Mouse (Mus musculus) cerebellum, adult 18-20 months (tissue): ENCODE measurements around the gene Dmrt3.

Experiments
- DNase-seq, 2 experiments: peaks; one replicate each; pipeline ENCODE4 v3.0.0; 2021

The Dmrt3 gene

DNA sequence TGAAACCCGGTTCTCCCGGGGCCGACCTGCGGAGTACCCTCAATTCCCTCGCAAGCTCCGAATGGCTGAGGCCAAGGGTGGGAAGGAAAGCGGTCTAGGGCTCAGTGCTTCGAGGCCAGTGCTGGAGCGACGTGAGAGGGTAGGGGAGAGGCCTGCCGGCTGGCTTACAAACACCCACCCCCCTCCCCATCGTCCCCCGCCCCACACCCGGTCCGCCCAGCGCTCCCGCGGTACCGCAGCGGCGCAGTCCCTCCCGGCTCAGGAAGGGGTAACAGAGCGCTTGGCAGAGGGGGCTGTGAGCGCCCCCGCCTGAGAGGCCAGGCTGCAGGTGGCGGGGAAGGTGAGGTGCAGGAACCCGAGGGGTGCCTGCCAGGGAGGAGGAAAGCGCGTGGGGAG, at the start of gene Dmrt3:
Gene Dmrt3, plus strand, starts transcription at position 287 of the 396 bp plus-strand sequence.
- DNase-seq: no peak

DNA sequence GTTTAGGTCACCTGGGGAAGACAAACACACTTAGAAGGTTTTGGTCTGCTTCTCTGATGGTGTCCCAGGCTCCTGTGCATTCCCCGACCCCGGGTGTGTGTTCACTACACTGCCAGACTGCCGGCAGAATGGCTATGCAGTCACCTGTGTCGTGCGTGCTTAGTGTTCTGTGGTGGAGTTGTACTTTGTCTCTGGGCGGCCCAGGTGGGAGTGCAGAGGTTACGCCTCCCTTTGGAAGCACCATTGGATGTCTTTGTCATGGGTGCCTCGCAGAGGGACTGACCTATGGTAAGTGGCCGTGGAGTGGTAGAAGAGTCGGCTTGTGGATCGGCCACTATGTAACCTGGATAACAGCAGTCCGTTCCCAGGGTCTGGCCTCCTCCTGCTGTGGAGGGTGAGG, 45.7 kb upstream of the Dmrt3 start:
- DNase-seq: no peak

DNA sequence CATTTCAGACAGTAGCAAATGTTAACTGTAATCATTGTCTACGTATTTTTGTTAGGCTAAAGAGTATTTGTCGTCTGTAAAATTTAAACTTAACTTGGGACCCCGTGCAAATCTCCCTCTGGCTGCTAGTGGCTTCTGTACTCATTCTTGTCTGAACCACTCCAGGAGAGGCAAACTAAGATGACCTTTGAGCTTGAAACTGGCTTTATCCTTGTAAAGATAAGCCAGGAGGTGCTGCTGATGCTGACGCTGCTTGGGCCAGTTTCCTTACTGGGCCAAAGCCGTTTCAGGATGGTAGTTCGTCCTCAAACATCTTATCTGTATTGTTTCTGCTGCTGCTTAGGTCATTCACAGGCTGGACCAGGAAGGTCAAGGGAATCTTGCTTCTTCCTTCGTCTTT, 40.3 kb upstream of the Dmrt3 start:
- no peak for DNase-seq

DNA sequence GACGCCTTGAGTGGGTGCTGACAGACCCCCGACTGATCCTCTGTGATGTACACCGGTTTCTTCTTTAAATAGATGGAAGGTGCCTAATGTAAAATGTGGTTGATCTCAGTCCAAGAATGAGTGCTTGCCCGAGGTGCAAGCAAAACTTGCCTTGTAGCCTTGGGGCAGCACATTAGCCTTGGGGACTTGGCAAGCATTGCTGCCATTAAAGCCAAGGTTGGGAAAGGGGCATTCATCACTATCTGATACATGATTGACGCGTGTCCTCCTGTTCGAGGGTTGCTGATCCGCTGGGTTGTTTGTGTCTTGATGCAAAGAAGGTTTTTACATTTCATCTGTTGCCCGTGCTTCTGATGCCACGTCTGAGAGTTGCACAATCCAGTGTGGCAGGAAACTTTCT, 35.7 kb upstream of the Dmrt3 start:
- no peak for DNase-seq

DNA sequence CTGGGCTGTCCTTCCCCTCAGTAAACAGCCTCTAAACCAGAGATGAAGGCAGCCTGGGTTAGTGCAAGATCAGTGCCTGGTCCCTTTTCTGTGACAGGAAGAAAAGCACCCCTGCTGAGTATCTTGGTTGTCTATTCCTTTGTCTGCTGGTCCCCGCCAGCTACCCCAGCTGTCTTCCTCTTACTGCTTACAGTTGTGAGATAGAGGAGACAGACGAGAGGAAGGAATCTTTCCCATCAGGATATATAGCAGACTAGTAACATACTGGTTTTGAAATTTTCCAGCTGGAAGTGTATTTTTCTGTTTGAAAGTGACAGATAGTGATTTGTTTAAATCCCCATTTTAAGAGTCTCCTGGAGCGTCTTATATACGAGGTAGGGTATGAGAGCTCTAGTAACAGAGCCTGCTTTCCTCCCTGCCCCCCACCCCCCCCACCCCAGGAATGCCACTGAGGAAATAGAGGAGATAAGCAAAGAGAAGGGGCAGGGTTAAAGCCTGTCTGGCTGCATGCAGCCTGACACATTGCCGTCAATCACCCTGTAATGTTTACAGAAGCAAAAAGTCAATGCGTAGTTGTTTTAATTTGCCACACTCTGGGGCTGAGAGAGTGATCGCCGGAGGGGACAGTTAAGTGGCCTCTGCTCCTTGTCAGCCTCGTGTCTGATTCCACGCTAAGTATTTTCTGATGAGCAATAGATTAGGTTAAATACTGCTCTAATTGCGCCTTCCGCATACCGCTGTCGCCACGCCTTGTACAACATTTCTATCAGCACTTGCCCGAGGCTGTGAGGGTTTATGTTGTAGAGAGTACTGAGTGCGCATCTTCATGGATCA, 34.9 kb upstream of the Dmrt3 start:
- no peak for DNase-seq

DNA sequence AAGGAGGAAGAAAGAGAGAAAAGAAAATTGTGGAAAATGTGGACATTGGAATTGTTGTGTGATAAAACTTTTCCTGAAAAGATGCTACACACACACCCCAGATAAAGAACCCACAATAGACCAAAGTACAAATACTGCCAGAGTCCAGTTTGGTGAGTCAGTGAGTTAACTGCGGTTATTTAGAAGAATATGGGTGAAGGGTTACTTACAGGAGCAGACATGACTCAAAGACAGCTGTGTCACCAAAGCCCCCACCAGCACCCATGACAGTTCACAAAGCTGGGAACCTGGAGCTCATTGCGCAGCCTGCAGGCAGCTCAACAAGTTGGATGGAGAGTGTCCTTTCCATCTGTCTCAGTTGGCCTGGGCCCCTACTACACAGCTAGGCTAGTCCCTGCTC, 31.7 kb upstream of the Dmrt3 start:
- no peak for DNase-seq

DNA sequence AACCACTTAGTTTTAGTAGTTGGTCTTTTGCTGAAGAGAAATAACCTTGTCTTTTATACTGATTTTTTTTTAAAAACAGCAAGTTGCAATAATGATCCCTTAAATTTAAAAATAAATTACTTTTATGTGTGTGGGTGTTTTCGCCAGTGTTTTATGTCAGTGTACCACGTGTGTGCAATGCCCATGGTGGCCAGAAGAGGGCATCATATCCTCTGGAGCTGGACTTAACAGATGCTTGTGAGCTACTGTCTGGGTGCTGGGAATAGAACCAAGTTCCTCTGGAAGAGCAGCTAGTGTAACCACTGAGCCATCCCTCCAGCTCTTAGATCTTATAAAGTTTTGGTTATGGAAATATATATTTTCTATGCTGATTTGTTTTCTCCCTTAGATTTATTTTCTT, 30.7 kb upstream of the Dmrt3 start:
- no peak for DNase-seq

DNA sequence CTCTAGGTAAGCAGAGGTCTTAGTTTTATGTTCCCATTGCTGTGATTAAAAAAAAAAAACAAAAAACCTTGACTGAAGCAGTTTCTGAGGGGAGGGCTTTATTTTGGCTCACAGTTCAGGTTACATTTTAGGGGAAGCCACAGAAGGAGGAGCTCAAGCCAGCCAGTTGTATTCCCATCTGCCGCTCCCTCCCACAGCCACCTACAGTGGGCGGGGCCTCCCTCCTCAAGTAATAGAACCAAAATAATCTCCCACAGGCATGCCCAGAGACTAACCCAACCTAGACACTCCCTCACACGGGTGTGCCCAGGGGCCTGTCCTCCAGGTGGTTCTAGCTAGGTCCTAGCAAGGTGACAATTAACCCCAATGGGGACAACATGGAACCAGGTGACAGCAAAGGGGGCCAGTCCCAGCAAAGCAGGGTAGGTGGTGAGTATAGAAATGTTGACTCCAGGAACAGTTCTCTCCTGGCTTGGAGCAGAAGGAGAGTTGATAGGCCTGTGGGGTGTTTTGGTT, 12.3 kb upstream of the Dmrt3 start:
- no peak for DNase-seq

DNA sequence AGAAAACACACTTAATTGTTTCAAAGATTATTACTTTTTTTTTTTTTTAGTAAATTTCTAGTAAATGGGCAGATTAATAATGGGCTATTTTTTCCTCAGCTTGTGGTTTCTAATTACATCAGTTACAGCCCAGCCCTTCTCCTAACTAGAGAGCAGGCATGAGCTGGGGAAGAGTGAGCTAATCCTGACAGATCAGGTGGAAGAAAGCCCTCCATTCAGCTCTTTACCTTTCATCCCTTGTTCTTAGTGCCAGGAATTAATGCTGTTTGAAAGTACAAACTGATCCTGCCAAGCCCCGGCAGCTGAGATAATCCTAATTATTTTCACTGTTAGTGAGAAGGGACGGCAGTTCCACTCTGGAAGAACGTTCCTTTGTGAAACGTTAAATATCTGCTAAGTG, 11.5 kb upstream of the Dmrt3 start:
- no peak for DNase-seq

DNA sequence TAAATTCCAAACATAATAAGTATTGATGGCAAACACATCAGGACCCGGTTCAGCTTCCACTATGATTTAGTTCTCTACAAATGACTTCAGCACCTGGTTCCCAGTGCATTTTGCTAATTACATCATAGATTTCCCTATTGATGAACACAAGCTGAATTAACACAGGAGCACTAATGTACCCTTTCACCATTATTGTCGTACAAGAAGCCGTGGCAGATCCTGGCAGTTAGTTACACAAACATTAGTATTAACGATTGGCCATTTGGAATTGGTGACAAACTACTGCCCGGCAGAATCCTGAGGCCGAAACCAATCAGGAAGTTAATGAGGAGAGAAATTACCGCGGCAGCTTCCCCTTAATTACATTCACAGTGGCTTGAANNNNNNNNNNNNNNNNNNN, 8.1 kb upstream of the Dmrt3 start:
- no peak for DNase-seq

DNA sequence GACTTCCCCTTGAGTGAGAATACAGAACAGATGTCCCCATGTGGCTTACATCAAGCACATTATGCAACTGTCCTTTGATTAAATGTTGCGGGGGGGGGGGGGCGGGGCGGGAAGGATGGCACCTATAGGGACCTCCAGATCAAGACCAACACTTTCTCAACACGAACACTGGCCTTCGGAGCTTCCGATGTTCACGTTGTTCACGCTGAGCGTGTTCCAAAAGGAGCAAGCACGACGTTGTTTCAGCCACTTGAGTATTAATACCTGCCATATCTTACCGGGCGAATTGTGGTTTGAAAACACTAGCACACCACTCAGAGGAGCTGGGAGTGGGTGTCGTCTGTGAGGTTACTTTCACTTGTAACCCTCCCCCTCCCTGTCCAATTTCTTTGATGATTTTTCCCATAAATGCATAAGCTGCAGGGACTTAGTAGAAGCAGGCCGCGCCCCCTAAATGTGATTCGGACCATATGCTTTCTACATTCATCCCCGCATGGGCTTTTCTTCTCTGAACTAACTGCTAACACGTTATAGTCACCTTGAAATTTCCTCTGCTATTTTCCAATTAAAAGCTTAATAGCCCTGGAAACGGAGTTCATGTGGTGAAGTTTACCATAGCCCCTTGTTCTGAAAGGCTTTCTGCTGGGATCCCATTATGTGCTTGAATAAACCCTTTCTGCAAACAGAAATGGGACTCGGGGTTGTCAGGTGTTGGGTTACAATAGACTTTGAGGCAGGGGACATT, 2.5 kb upstream of the Dmrt3 start:
- DNase-seq: no peak

DNA sequence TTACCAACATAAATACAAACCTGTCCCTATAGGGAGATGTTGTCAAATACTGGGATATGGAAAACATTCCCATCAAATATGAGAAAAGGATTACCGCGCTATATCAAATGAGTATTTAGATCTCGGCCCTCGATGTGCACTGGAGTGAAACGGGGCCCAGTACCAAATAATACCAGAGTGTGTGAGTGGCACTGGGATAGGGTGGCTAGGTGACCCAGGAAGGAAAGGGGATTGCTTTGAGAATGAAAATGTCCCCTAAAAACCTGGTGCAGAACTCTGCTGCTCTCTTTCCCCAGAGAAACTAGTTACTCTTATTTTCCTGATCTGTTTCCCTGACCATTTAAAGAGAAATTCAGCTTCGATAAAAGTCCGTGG, 1.9 kb upstream of the Dmrt3 start:
- DNase-seq: no peak

DNA sequence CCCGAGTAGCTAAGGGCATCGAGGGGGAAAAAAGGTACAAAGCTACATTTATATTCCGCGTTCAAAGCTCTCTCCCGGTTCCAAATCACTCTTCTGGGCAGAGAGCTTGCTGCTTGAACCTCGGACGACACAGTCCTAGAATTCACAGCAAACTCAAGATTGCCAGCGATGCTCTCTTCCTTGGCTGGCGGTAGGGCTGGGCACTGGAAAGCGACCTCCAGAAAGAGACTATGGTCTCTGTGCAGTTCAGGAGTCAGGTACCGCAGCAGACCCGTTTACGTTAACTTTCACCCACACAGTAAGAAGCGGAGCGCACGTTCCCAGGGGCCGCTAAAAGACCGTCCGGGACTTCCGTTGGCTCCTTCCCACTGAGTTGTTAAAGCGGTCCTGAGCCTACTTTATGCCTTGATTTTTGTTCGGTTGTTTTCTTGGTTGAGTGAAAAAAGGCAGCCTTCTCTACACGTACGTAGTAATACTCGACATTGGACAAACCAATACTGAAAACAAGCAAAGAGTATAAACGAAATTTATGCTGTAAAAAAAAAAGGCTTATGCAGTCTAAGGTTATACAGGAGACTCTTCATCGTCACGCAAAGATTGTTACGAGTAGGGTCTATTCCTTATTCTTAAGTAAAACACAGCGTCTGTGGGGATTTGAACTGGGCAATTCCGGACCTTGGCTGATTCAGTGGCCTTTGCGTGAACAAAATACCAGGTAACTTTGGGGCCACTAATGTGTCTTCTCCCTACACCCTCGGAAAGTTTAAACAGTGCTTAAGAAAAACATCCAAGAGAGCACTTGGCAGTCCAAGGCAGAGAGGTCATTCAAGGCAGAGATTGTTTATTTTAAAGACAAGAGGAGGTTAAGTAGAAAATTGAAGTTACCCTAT, 895 bp upstream of the Dmrt3 start:
- DNase-seq: no peak

DNA sequence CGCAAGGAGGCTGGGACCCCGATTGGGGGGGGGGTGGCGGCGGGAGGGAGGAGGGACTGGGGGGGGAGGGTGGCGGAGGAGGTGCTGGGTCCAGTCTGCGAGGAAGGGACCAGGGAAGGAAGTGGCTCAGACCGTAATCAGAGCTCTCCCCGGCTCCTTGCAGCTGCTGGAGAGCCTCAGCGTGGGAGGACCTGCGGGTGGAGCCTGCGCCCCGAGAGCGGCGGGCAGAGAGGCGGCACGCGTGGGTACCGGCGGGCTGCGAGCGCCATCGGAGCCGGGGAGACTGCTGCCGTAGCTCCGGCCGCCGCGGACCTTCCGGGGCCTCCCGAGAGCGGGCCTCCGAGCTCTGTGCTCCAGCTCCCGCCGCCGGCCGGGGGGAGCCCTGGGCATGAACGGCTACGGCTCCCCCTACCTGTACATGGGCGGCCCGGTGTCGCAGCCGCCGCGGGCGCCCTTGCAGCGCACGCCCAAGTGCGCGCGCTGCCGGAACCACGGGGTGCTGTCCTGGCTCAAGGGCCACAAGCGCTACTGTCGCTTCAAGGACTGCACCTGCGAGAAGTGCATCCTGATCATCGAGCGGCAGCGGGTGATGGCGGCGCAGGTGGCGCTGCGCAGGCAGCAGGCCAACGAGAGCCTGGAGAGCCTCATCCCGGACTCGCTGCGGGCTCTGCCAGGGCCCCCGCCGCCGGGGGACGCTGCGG, 460 bp downstream of the Dmrt3 start:
- peak; percentile 11 to 35 for DNase-seq

DNA sequence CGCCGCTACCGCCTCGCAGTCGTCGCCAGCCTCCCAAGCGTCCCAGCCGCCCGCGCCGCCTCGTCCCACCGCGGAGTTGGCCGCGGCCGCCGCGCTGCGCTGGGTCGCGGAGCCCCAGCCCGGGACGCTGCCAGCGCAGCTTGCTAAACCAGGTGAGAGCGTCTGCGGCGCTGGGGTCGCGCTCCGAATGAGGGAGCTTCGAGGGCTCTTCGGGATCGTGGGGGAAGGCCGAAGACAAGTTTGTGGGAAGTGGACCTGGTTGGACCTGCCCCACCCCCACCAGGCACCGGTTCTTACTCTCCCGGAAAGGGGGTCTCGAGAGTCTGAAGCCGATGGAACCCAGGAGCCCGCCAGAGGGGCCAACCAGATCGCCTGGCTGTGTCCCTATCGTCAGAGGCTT, 1.0 kb downstream of the Dmrt3 start:
- DNase-seq: no peak

DNA sequence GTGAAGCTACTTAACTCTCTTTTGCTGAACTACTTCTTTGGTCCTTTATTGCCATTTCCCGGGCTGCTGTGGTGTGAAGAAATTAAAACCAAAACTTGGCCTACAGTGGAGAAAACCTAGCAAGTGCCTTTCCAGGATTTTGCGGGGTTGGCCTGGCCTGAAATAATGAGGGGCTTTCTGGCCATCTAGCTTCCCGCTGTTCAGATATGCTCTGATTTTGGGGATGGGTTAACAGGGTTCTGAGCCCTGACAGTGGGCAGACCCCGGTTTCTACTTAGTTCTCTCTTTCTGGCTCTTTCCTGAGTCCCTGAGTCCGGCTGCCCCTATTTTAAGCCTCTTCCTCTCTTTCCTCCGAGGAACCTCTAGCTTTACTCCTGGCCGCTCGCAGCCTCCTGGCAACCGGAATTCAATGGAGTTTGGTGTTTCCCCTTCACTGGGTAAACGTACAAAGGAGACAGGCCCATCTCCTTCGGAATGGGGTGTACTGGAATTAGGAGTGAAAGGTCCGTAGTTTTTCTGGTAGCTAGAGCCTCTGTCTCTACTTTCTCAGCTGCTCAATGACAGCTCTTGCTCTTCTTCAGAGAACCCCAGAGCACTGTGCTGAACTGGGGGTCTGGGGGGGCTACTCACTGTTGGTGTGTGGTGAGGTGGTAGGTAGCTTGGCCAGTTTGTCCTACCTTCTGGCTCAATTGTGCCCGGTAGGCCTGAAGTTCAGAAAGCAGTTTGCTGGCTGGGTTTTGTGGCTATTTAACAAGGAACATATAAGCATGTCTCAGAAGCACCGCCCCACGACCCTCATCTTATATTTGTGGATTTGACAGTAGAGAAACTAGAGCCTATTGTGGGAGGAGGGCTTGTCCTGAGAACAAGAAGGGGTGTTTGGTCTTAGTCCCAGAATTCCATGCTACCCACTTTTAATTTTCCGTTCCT, 2.0 kb downstream of the Dmrt3 start:
- no peak for DNase-seq

DNA sequence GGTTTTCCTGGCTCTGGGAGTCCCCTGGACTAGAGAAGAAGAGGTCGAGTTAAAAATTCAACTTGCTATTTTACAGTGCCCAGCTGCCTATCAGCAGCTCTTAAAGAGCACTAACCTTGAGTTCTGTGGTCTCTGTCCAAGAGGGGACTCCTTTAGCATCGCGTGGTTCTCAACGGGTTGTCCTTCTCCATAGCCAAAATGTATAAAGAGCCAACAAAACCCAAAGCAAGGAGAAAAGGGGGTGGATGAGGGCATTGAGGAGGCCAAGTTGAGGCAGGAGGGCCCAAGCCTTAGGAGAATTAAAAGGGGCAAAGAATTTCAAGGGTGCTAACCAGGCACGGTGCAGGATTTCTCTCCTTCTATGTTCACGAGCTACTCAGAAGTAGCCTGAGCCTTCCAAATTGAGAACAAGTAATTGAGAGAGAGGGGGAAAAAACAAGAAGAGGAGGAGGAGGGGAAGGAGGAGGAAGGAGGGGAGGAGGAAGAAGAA, 2.8 kb downstream of the Dmrt3 start:
- DNase-seq: no peak

DNA sequence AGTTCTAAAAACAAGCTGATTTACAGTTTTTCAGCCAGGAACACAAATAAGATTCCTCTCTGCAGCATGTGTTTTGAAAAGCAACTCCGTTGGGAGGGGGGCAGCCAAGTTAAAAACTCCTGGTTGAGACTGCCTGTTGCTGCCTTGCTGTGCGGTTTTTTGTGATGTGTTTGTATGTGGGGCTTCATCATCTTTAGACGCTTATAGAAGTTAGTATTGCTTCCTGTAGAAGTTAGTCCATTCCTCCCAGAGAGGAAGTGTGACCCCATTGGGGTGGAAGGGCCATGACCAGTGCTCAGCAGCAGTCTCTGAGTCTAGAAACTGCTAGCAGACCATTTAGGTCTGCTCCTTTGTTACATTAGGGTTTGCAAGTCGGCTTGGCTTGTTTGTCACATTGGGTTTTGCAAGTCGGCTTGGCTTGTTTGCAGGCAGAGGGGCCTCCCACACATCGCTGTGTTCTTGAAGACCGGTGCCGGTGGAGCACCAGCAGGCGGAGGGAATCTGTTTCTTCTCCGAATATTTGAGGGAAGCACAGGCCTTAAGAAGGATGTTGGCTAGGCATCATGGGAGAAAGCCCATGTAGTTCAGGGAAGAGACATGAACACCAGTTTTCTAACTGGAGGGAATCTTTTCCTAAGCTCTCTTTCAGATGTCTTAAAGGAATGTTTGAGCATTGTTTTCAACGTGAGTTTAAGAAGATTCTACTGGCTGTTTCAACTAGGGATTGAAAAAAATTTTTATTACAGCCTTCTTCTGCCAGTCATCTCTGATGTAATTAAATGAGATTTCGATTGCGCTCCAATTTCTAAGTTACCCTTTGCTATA, 3.6 kb downstream of the Dmrt3 start:
- no peak for DNase-seq

DNA sequence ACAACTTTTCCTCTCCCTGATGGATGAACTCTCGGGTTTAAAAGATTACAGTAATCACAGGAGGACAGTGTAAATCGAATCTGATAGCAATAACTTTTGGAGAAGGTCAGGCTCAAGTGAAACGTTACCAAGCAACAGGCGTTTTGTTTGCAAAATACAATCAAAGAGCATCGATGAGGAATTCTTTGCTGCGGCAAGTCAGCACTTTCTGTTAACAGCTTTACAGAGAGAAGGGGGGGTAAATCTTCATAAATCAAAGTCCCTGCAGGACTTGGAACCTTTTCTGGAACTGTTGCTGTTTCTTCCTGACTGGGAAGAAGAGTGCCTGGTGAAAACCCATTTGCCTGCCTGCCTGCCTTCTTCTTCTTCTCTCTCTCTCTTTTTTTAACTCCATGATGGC, 5.8 kb downstream of the Dmrt3 start:
- DNase-seq: no peak
